Mouse (Mus musculus) ES-E14 (cell line): ENCODE measurements around the gene Ston2.

Source experiments
- CHD2 ChIP-seq: IDR thresholded peaks from 2 replicates; pipeline ENCODE4 v1.6.1; 2014; ENCODE audit warnings: mild to moderate bottlenecking, low read depth, low read length, inconsistent platforms
- HCFC1 ChIP-seq: IDR thresholded peaks from 2 replicates; pipeline ENCODE4 v1.6.1; 2012; ENCODE audit warnings: low read length, inconsistent platforms, borderline replicate concordance; ENCODE audit not compliant: insufficient read depth
- MAFK ChIP-seq: IDR thresholded peaks from 2 replicates; pipeline ENCODE4 v1.6.1; 2014; ENCODE audit warnings: mild to moderate bottlenecking, low read depth, low read length, inconsistent platforms; ENCODE audit not compliant: insufficient read depth
- ZC3H11A ChIP-seq: IDR thresholded peaks from 2 replicates; pipeline ENCODE4 v1.6.1; 2012; ENCODE audit warnings: low read depth, mild to moderate bottlenecking, inconsistent platforms, low read length, borderline replicate concordance
- ZNF384 ChIP-seq: IDR thresholded peaks from 2 replicates; pipeline ENCODE4 v1.6.1; 2012; ENCODE audit warnings: low read depth, low read length, inconsistent platforms

DNA sequence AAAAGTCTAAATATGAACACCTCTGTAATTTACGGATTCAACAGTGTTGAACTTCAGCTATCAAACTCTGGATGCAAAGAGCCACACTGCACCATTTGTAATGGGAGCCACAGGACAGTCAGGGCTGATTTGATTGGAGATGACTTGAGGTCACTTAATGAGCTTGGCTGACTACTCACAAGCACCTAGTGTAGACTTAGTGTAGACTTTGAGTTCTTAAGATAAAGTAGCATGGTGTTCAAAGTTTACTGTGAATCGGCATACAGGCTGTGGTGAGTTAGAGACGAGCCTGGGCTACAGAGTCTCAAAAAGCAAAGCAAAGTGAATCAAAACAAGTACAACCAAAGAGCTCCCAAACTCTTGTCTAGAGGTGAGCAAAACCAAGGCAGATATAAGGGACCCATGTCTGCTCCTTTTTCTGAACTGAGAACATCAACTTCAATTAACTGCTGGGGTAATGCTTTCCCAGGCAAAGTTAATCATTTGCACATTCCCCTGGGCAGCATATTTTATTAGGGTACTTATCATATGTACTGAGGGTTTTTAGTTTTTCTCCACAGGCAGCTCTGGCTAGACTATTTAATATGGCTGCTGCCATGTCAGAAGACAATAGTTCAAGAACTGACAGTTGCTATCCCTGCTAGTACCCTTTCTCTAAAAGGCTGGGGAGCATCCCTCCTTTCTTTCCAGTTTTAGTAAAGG, 45.2 kb upstream of the Ston2 start:
- TF ChIP-seq ZC3H11A = no peak
- no peak for TF ChIP-seq HCFC1
- no peak for TF ChIP-seq MAFK
- TF ChIP-seq ZNF384 = no peak
- no peak for TF ChIP-seq CHD2
